Mouse (Mus musculus): ENCODE results near the gene Col19a1.

GRCm38 (mm10) chr1:24586370-24587140, 717 bp downstream of the Col19a1 start:
- TF ChIP-seq POLR2A (IDR thresholded peaks at IDR 0.05; ENCODE audit: low read depth, low read length) (no peak), CTCF (IDR thresholded peaks at IDR 0.05; ENCODE audit: borderline replicate concordance, insufficient read depth, low read length) (no peak)

Data from embryonic fibroblast, embryonic 13.5 days (primary cell).